Mouse (Mus musculus): ENCODE results near the gene Gm14597. TPM values are rescaled to one million over a fixed set of nuclear protein-coding genes. Genes with fewer than 3 reads are reported as not detected.
"Not testable (repeated sequence)": the region's sequence is repeated elsewhere in the genome, so short reads cannot be mapped to it uniquely, and the experiment has no call there.

Gm14597 gene
- polyA plus RNA-seq (2014; fragmentation: Nextera tagmentation; extraction: Ambion mirVana): not detected in 2 replicates

- not testable (repeated sequence) for H3K9me3 ChIP-seq (ENCODE audit: control insufficient read depth, low read length); ATAC-seq (ENCODE audit: insufficient number of reproducible peaks, insufficient read depth, low FRiP score, low read depth); H3K36me3 ChIP-seq (ENCODE audit: control insufficient read depth, insufficient read depth, low read length); H3K4me1 ChIP-seq (ENCODE audit: control insufficient read depth in 2 of 2, insufficient read depth in 2 of 2, low read length in 2 of 2); H3K27me3 ChIP-seq (ENCODE audit: control insufficient read depth, insufficient read depth, low read length)
- peak within 1 kb of the TSS; percentile 67 to 78 for H3K27ac ChIP-seq (replicated peaks in 1 of 2; ENCODE audit: control insufficient read depth in 1 of 2, insufficient read depth in 1 of 2, low read depth in 2 of 2, low read length in 2 of 2)
- H3K9ac ChIP-seq (ENCODE audit: low read length): peak within 1 kb of the TSS; percentile 70
- 77% methylated on average over 3 of the region's 4 CpGs for WGBS
- peak within 1 kb of the TSS; percentile 66 for H3K4me2 ChIP-seq (ENCODE audit: low read length)
- H3K4me3 ChIP-seq (ENCODE audit: control insufficient read depth in 1 of 2, insufficient read depth in 1 of 2, low read depth in 1 of 2, low read length in 2 of 2): peak within 1 kb of the TSS; percentile 49 to 72
Measured at GRCm38 (mm10) chrX:53608879-53609278, at the start of gene Gm14597. Gm14597 (minus strand) TSS chrX:53608979.

- H3K27me3 ChIP-seq (ENCODE audit: control insufficient read depth, insufficient read depth, low read length); H3K4me2 ChIP-seq (ENCODE audit: low read length); H3K27ac ChIP-seq (replicated peaks in 1 of 2; ENCODE audit: control insufficient read depth in 1 of 2, insufficient read depth in 1 of 2, low read depth in 2 of 2, low read length in 2 of 2); H3K9me3 ChIP-seq (ENCODE audit: control insufficient read depth, low read length); H3K9ac ChIP-seq (ENCODE audit: low read length); H3K4me1 ChIP-seq (ENCODE audit: control insufficient read depth in 2 of 2, insufficient read depth in 2 of 2, low read length in 2 of 2); H3K4me3 ChIP-seq (ENCODE audit: control insufficient read depth in 1 of 2, insufficient read depth in 1 of 2, low read depth in 1 of 2, low read length in 2 of 2); ATAC-seq (ENCODE audit: insufficient number of reproducible peaks, insufficient read depth, low FRiP score, low read depth); H3K36me3 ChIP-seq (ENCODE audit: control insufficient read depth, insufficient read depth, low read length): not testable (repeated sequence)
- WGBS: 52% methylated on average over 4 of the region's 4 CpGs
Measured at GRCm38 (mm10) chrX:53652917-53653316, 44.1 kb upstream of the Gm14597 start.

DNA sequence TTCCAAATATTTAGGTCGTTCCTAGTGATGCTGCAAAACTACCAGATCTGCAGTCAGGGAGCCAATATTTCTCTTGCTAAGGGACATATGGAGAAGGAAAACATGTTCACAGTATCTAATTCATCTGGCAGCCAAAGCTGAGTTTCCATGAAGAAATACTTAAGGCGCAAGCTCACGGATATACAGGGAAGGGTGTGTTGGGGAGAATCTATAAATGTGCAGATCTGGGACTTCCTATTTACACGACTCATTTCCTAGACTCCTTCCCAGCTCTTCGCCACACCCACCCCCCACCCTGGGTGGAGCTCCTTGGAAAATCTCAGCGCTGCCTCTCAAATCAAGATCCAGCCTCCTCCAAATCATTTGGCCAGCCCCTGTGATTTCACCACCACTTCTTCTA is 37.1 kb upstream of the Gm14597 start:
- H3K4me2 ChIP-seq (ENCODE audit: low read length): no peak overlapping the region
- no peaks in the 10 kb centered on the region; a peak in 1 of 4 replicates for H3K4me1 ChIP-seq (ENCODE audit: control insufficient read depth in 2 of 2, insufficient read depth in 2 of 2, low read length in 2 of 2)
- H3K36me3 ChIP-seq (ENCODE audit: control insufficient read depth, insufficient read depth, low read length): no peaks in the 10 kb centered on the region
- no peak overlapping the region for H3K27ac ChIP-seq (replicated peaks in 1 of 2; ENCODE audit: control insufficient read depth in 1 of 2, insufficient read depth in 1 of 2, low read depth in 2 of 2, low read length in 2 of 2)
- WGBS: 67% methylated on average over 6 of the region's 6 CpGs
- ATAC-seq (ENCODE audit: insufficient number of reproducible peaks, insufficient read depth, low FRiP score, low read depth): no peak
- no peak overlapping the region for H3K9ac ChIP-seq (ENCODE audit: low read length)
- H3K27me3 ChIP-seq (ENCODE audit: control insufficient read depth, insufficient read depth, low read length): no peaks in the 10 kb centered on the region
- H3K9me3 ChIP-seq (ENCODE audit: control insufficient read depth, low read length): no peaks in the 10 kb centered on the region
- H3K4me3 ChIP-seq (ENCODE audit: control insufficient read depth in 1 of 2, insufficient read depth in 1 of 2, low read depth in 1 of 2, low read length in 2 of 2): no peak overlapping the region

GRCm38 (mm10) chrX:53642980-53643961 is 34.5 kb upstream of the Gm14597 start, which contains the start of gene Rtl8a:
Rtl8a (minus strand) TSS chrX:53643682.
- H3K4me1 ChIP-seq (ENCODE audit: control insufficient read depth in 2 of 2, insufficient read depth in 2 of 2, low read length in 2 of 2); H3K27me3 ChIP-seq (ENCODE audit: control insufficient read depth, insufficient read depth, low read length); H3K9me3 ChIP-seq (ENCODE audit: control insufficient read depth, low read length); H3K9ac ChIP-seq (ENCODE audit: low read length); H3K36me3 ChIP-seq (ENCODE audit: control insufficient read depth, insufficient read depth, low read length): not testable (repeated sequence)
- H3K27ac ChIP-seq (replicated peaks in 1 of 2; ENCODE audit: control insufficient read depth in 1 of 2, insufficient read depth in 1 of 2, low read depth in 2 of 2, low read length in 2 of 2): peak within 1 kb of the TSS; percentile 79 to 89
- H3K4me2 ChIP-seq (ENCODE audit: low read length): peak within 1 kb of the TSS; percentile 55
- ATAC-seq (ENCODE audit: insufficient number of reproducible peaks, insufficient read depth, low FRiP score, low read depth): peak; percentile 90
- peak within 1 kb of the TSS; percentile 27 to 39 for H3K4me3 ChIP-seq (ENCODE audit: control insufficient read depth in 1 of 2, insufficient read depth in 1 of 2, low read depth in 1 of 2, low read length in 2 of 2)
- WGBS: 20% methylated on average over 10 of the region's 50 CpGs

DNA sequence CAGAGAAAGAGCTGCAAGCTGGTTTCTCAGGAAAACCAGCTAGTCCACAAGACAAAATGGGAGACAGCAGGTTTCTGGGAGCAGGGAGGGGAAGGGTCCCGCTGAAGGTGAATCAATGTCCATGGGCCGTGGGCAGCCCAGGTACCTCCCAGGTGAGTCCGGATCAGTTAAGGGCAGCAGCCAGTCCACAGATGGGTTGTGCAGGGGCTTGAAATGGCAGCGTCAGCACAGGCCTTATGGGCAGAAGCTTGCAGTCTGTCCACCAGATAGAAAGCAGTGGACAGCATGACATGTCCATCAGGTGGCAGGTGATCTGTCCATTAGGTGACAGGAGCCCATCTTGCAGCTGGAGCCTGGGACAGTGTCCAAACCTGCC is 33.8 kb upstream of the Gm14597 start:
- 21% methylated on average over 4 of the region's 4 CpGs for WGBS

GRCm38 (mm10) chrX:53638107-53638506 is 29.3 kb upstream of the Gm14597 start:
- not testable (repeated sequence) for H3K9ac ChIP-seq (ENCODE audit: low read length); H3K36me3 ChIP-seq (ENCODE audit: control insufficient read depth, insufficient read depth, low read length); H3K4me2 ChIP-seq (ENCODE audit: low read length); H3K4me3 ChIP-seq (ENCODE audit: control insufficient read depth in 1 of 2, insufficient read depth in 1 of 2, low read depth in 1 of 2, low read length in 2 of 2); H3K4me1 ChIP-seq (ENCODE audit: control insufficient read depth in 2 of 2, insufficient read depth in 2 of 2, low read length in 2 of 2); H3K9me3 ChIP-seq (ENCODE audit: control insufficient read depth, low read length); H3K27me3 ChIP-seq (ENCODE audit: control insufficient read depth, insufficient read depth, low read length); H3K27ac ChIP-seq (replicated peaks in 1 of 2; ENCODE audit: control insufficient read depth in 1 of 2, insufficient read depth in 1 of 2, low read depth in 2 of 2, low read length in 2 of 2); ATAC-seq (ENCODE audit: insufficient number of reproducible peaks, insufficient read depth, low FRiP score, low read depth)
- 52% methylated on average over 3 of the region's 3 CpGs for whole genome bisulfite sequencing

More for the DNA sequence above, 33.8 kb upstream of the Gm14597 start:
- Histone ChIP-seq H3K27ac (replicated peaks in 1 of 2; ENCODE audit: control insufficient read depth in 1 of 2, insufficient read depth in 1 of 2, low read depth in 2 of 2, low read length in 2 of 2) (0 out of 4 replicates have a peak overlapping the region, but pooled peaks of 1 of the 2 experiments have one; percentile 33), H3K4me3 (ENCODE audit: control insufficient read depth in 1 of 2, insufficient read depth in 1 of 2, low read depth in 1 of 2, low read length in 2 of 2) (peak overlapping the region; percentile 6 to 13; a peak in 2 of 4 replicates), H3K4me2 (ENCODE audit: low read length) (peak overlapping the region; percentile 49)
- not testable (repeated sequence) for H3K9ac ChIP-seq (ENCODE audit: low read length); H3K4me1 ChIP-seq (ENCODE audit: control insufficient read depth in 2 of 2, insufficient read depth in 2 of 2, low read length in 2 of 2); H3K36me3 ChIP-seq (ENCODE audit: control insufficient read depth, insufficient read depth, low read length); H3K9me3 ChIP-seq (ENCODE audit: control insufficient read depth, low read length); H3K27me3 ChIP-seq (ENCODE audit: control insufficient read depth, insufficient read depth, low read length); ATAC-seq (ENCODE audit: insufficient number of reproducible peaks, insufficient read depth, low FRiP score, low read depth)

DNA sequence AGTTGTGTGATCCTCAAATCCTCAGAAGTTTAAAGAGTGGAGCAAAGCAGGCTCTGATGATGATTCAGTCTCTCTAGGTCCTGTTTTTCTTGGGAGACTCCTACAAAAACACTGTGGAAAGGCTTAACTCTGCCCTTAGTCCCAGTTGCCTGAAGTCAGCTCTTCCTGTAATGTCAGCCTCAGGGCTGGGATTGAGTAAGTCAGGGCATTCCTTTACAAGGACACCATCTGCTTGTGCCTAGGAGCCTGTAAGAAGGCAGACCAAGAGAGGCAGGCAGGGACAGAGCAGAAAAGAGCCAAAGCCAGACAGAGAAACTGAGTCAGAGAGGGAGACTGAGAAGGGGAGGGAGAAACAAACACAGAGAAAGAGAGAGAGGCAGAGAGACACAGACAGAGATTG is 2.6 kb upstream of the Gm14597 start:
- H3K36me3 ChIP-seq (ENCODE audit: control insufficient read depth, insufficient read depth, low read length); H3K4me2 ChIP-seq (ENCODE audit: low read length); H3K27ac ChIP-seq (replicated peaks in 1 of 2; ENCODE audit: control insufficient read depth in 1 of 2, insufficient read depth in 1 of 2, low read depth in 2 of 2, low read length in 2 of 2); H3K4me3 ChIP-seq (ENCODE audit: control insufficient read depth in 1 of 2, insufficient read depth in 1 of 2, low read depth in 1 of 2, low read length in 2 of 2); H3K4me1 ChIP-seq (ENCODE audit: control insufficient read depth in 2 of 2, insufficient read depth in 2 of 2, low read length in 2 of 2); H3K9ac ChIP-seq (ENCODE audit: low read length); H3K27me3 ChIP-seq (ENCODE audit: control insufficient read depth, insufficient read depth, low read length); H3K9me3 ChIP-seq (ENCODE audit: control insufficient read depth, low read length); ATAC-seq (ENCODE audit: insufficient number of reproducible peaks, insufficient read depth, low FRiP score, low read depth): not testable (repeated sequence)
